Mouse (Mus musculus): ENCODE measurements around the gene Tecta. TPM values are rescaled to one million over a fixed set of nuclear protein-coding genes. Genes with fewer than 3 reads are reported as not detected.

Tecta gene
- polyA plus RNA-seq, 1 experiment from 2014 or later: 0.30 TPM

- Histone ChIP-seq H3K4me2 (ENCODE audit: low read length) (no peak overlapping the region), H3K36me3 (ENCODE audit: control insufficient read depth, insufficient read depth, low read length) (no peaks in the 10 kb centered on the region), H3K27ac (ENCODE audit: low read depth) (no peak overlapping the region), H3K9ac (ENCODE audit: low read length) (no peak overlapping the region), H3K4me3 (ENCODE audit: low read depth, low read length) (no peak overlapping the region), H3K27me3 (replicated peaks; ENCODE audit: control insufficient read depth, insufficient read depth, low read length) (no peaks in the 10 kb centered on the region), H3K9me3 (ENCODE audit: control insufficient read depth, low read length) (no peaks in the 10 kb centered on the region), H3K4me1 (replicated peaks; ENCODE audit: control insufficient read depth, insufficient read depth, low read length) (no peaks in the 10 kb centered on the region)
- ATAC-seq (replicated peaks; ENCODE audit: low FRiP score, low TSS enrichment, low read depth): no peak
- DNase-seq (ENCODE audit: low spot score): no peak
- WGBS: 91% methylated on average over 3 of the region's 3 CpGs
These were observed 88.4 kb downstream of the Tecta start for GRCm38 (mm10) chr9:42311311-42311710.

GRCm38 (mm10) chr9:42303894-42304293, 95.8 kb downstream of the Tecta start:
- Histone ChIP-seq H3K4me2 (ENCODE audit: low read length) (no peak overlapping the region), H3K27me3 (replicated peaks; ENCODE audit: control insufficient read depth, insufficient read depth, low read length) (no peaks in the 10 kb centered on the region), H3K4me1 (replicated peaks; ENCODE audit: control insufficient read depth, insufficient read depth, low read length) (no peaks in the 10 kb centered on the region), H3K36me3 (ENCODE audit: control insufficient read depth, insufficient read depth, low read length) (no peaks in the 10 kb centered on the region), H3K4me3 (ENCODE audit: low read depth, low read length) (no peak overlapping the region), H3K9ac (ENCODE audit: low read length) (no peak overlapping the region), H3K27ac (ENCODE audit: low read depth) (no peak overlapping the region), H3K9me3 (ENCODE audit: control insufficient read depth, low read length) (no peaks in the 10 kb centered on the region)
- ATAC-seq (replicated peaks; ENCODE audit: low FRiP score, low TSS enrichment, low read depth): no peak
- 90% methylated on average over 4 of the region's 4 CpGs for WGBS
- no peak for DNase-seq (ENCODE audit: low spot score)

DNA sequence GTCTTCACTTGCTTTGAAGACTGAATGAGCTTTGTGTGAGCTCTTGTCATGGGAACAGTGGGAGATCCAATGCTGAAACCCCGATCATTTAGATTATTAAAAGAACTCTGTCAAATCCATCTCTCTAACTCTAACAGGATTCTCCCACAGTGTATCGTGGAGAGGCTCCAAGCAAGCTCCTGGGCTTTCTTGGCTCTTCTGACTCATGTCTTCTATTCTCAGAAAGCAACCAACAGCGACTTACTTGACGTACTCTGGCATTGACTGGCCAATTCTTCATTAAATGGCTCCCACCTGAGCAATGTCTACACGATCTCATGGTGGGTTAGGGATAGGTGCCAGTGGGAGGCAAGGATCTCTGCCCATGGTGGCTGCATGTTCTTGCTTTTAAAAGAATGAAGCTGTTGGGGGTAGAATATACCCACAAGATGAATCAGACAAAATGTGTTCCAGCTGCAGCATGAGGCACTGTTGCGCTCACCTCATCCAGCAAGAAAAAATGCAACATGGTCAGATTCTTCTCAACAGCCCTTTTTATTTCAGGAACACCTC, 98.6 kb downstream of the Tecta start:
- Histone ChIP-seq H3K27ac (ENCODE audit: low read depth) (no peak overlapping the region), H3K36me3 (ENCODE audit: control insufficient read depth, insufficient read depth, low read length) (no peaks in the 10 kb centered on the region), H3K4me3 (ENCODE audit: low read depth, low read length) (no peak overlapping the region), H3K4me2 (ENCODE audit: low read length) (no peak overlapping the region), H3K9ac (ENCODE audit: low read length) (no peak overlapping the region), H3K27me3 (replicated peaks; ENCODE audit: control insufficient read depth, insufficient read depth, low read length) (no peaks in the 10 kb centered on the region), H3K9me3 (ENCODE audit: control insufficient read depth, low read length) (no peaks in the 10 kb centered on the region), H3K4me1 (replicated peaks; ENCODE audit: control insufficient read depth, insufficient read depth, low read length) (no peaks in the 10 kb centered on the region)
- DNase-seq (ENCODE audit: low spot score) (no peak), ATAC-seq (replicated peaks; ENCODE audit: low FRiP score, low TSS enrichment, low read depth) (no peak)
- WGBS: 89% methylated on average over 6 of the region's 6 CpGs

GRCm38 (mm10) chr9:42296297-42296922, 103.3 kb downstream of the Tecta start:
- no peak overlapping the region for H3K4me3 ChIP-seq (ENCODE audit: low read depth, low read length)

DNA sequence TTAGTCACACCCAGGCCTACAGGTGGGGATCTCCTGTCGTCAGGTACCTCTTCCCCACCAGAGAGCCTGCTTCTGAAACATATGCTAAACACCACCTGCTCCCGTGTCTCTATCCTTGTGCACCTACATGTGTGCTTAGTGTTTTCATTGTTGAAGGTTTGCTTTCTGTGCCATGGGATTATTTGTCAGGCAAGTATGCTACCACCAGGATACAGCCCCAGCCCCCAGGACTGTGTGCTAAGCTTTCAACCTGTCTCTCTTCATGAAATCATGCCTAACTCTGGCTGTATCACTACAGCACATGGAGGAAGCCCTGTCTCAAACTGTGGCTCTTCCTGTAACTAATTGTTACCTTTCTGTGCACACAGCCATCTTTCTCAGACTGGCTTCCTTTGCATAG, 105.6 kb downstream of the Tecta start:
- 65% methylated on average over 2 of the region's 2 CpGs for WGBS
- no peak for ATAC-seq (replicated peaks; ENCODE audit: low FRiP score, low TSS enrichment, low read depth)

More at GRCm38 (mm10) chr9:42296297-42296922, 103.3 kb downstream of the Tecta start:
- Histone ChIP-seq H3K9ac (ENCODE audit: low read length) (no peak overlapping the region), H3K9me3 (ENCODE audit: control insufficient read depth, low read length) (no peaks in the 10 kb centered on the region), H3K36me3 (ENCODE audit: control insufficient read depth, insufficient read depth, low read length) (no peaks in the 10 kb centered on the region), H3K27ac (ENCODE audit: low read depth) (no peak overlapping the region), H3K4me1 (replicated peaks; ENCODE audit: control insufficient read depth, insufficient read depth, low read length) (no peaks in the 10 kb centered on the region), H3K27me3 (replicated peaks; ENCODE audit: control insufficient read depth, insufficient read depth, low read length) (no peaks in the 10 kb centered on the region), H3K4me2 (ENCODE audit: low read length) (no peak overlapping the region)
- 92% methylated on average over 10 of the region's 10 CpGs for WGBS
- ATAC-seq (replicated peaks; ENCODE audit: low FRiP score, low TSS enrichment, low read depth): no peak
- DNase-seq (ENCODE audit: low spot score): peak; percentile 29

DNA sequence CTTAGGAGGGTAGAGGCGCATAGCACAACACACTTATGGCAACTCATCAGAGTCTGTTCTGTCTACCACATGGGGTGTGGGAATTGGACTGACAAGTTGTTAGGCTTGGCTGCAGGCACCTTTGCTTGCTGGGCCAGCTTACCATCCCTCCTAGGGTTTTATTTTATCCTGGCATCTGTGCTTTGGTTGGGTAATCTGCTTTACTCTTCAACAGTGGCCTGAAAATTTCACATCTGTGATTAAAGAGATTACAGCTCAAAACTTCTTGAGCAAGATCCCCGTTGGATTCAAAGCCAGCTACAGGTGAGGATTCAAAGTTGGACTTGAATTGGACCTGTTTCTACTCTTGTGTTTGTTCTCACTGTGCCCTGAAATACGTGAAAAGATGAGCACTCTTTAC, 106.1 kb downstream of the Tecta start:
- ATAC-seq (replicated peaks; ENCODE audit: low FRiP score, low TSS enrichment, low read depth) (no peak), DNase-seq (ENCODE audit: low spot score) (no peak)
- Histone ChIP-seq H3K9ac (ENCODE audit: low read length) (no peak overlapping the region), H3K27me3 (replicated peaks; ENCODE audit: control insufficient read depth, insufficient read depth, low read length) (no peaks in the 10 kb centered on the region), H3K4me2 (ENCODE audit: low read length) (no peak overlapping the region), H3K27ac (ENCODE audit: low read depth) (no peak overlapping the region), H3K9me3 (ENCODE audit: control insufficient read depth, low read length) (no peaks in the 10 kb centered on the region), H3K36me3 (ENCODE audit: control insufficient read depth, insufficient read depth, low read length) (no peaks in the 10 kb centered on the region), H3K4me1 (replicated peaks; ENCODE audit: control insufficient read depth, insufficient read depth, low read length) (no peaks in the 10 kb centered on the region), H3K4me3 (ENCODE audit: low read depth, low read length) (no peak overlapping the region)
- 84% methylated on average over 3 of the region's 3 CpGs for WGBS

More for the DNA sequence above, 105.6 kb downstream of the Tecta start:
- no peaks in the 10 kb centered on the region for H3K27me3 ChIP-seq (replicated peaks; ENCODE audit: control insufficient read depth, insufficient read depth, low read length)
- H3K36me3 ChIP-seq (ENCODE audit: control insufficient read depth, insufficient read depth, low read length): no peaks in the 10 kb centered on the region
- H3K27ac ChIP-seq (ENCODE audit: low read depth): no peak overlapping the region
- no peak overlapping the region for H3K4me2 ChIP-seq (ENCODE audit: low read length)
- H3K9me3 ChIP-seq (ENCODE audit: control insufficient read depth, low read length): no peaks in the 10 kb centered on the region
- H3K4me1 ChIP-seq (replicated peaks; ENCODE audit: control insufficient read depth, insufficient read depth, low read length): no peaks in the 10 kb centered on the region
- DNase-seq (ENCODE audit: low spot score): peak; percentile 32
- no peak overlapping the region for H3K9ac ChIP-seq (ENCODE audit: low read length)
- H3K4me3 ChIP-seq (ENCODE audit: low read depth, low read length): no peak overlapping the region

GRCm38 (mm10) chr9:42293051-42293450, 106.7 kb downstream of the Tecta start:
- WGBS: 59% methylated on average over 7 of the region's 7 CpGs
- H3K27me3 ChIP-seq (replicated peaks; ENCODE audit: control insufficient read depth, insufficient read depth, low read length): no peaks in the 10 kb centered on the region
- ATAC-seq (replicated peaks; ENCODE audit: low FRiP score, low TSS enrichment, low read depth) (no peak), DNase-seq (ENCODE audit: low spot score) (peak; percentile 24)
- H3K4me3 ChIP-seq (ENCODE audit: low read depth, low read length): no peak overlapping the region
- H3K4me2 ChIP-seq (ENCODE audit: low read length): no peak overlapping the region
- H3K4me1 ChIP-seq (replicated peaks; ENCODE audit: control insufficient read depth, insufficient read depth, low read length): no peaks in the 10 kb centered on the region
- no peak overlapping the region for H3K27ac ChIP-seq (ENCODE audit: low read depth)
- H3K9me3 ChIP-seq (ENCODE audit: control insufficient read depth, low read length): no peaks in the 10 kb centered on the region
- H3K36me3 ChIP-seq (ENCODE audit: control insufficient read depth, insufficient read depth, low read length): no peaks in the 10 kb centered on the region
- no peak overlapping the region for H3K9ac ChIP-seq (ENCODE audit: low read length)

- Histone ChIP-seq H3K9ac (ENCODE audit: low read length) (no peak overlapping the region), H3K27me3 (replicated peaks; ENCODE audit: control insufficient read depth, insufficient read depth, low read length) (no peaks in the 10 kb centered on the region), H3K27ac (ENCODE audit: low read depth) (no peak overlapping the region), H3K4me1 (replicated peaks; ENCODE audit: control insufficient read depth, insufficient read depth, low read length) (no peaks in the 10 kb centered on the region), H3K4me3 (ENCODE audit: low read depth, low read length) (no peak overlapping the region), H3K36me3 (ENCODE audit: control insufficient read depth, insufficient read depth, low read length) (no peaks in the 10 kb centered on the region), H3K9me3 (ENCODE audit: control insufficient read depth, low read length) (no peaks in the 10 kb centered on the region), H3K4me2 (ENCODE audit: low read length) (no peak overlapping the region)
- ATAC-seq (replicated peaks; ENCODE audit: low FRiP score, low TSS enrichment, low read depth): no peak
- WGBS: 57% methylated on average over 4 of the region's 4 CpGs
- DNase-seq (ENCODE audit: low spot score): no peak
These were observed 120.1 kb downstream of the Tecta start for GRCm38 (mm10) chr9:42279676-42280075.

Data from intestine, embryonic 14.5 days (tissue).